In the genomic region with DNA sequence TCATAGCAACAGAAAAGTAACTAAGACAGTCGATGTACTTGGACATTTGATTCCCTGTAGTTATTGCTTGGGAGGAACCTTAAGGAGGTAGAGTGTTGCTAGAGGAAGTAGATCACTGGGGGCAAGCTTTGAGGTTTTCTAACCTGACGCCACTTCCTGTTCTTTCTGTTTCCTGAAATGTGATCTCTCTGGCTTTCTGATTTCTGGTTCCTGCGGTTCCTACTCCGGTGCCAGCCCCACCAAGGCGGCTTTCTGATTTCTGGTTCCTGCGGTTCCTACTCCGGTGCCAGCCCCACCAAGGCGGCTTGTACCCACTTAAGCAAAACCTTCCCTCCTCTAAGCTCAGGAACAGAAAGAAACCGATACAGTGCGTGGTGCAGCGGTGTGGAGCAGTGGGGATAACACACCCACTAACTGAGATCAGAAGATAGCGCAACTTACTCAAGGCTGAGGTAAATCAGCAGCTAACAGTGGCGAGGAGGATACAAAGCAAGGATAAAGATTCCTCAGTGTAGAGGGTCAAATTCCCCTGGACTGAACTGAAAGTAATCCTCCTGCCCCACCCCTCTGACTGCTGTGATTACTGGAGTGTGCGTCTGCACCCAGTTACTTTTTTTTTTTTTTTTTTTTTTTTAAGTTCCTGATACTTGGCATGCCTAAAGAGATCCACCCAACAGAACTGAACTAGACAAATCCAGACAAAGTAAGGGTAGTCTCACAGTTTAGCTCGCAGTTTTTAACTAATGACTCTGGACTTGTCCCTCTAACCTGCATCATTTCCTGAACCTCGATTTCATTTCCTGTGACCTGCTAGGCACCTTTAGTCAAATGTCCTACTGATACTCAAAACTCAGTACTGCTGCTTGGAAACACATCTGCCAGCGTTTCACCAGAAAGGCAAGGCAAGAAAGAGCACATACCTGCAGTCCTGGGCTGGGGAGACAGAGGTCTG, we compare ENCODE assay signal across 14 mouse cellular contexts. TPM values are rescaled to one million over a fixed set of nuclear protein-coding genes. Genes with fewer than 3 reads are reported as not detected.
DNase-seq lines count a peak whose midpoint lies in the region; ATAC-seq and TF ChIP-seq lines count a peak whose summit lies in the region.
"Had no signal": no experiment of that assay in that cellular context is flagged by ENCODE, and none has a peak within 500 bp of the region (broad histone marks: within the 10 kb centered on the region; RNA-seq: fewer than 3 reads in every experiment).

No protein-coding gene starts in this region.

- H3K9ac ChIP-seq in ES-Bruce4 (ENCODE audit: low read depth, poor library complexity, severe bottlenecking), result peak overlapping the region; percentile 48
- H3K9ac ChIP-seq in neural tube, embryonic 15.5 days (replicated peaks), result no peak overlapping the region
- H3K9ac ChIP-seq in heart, adult 2 months (ENCODE audit: low read depth, low read length), result no peak overlapping the region

- H3K4me3 ChIP-seq in lung, adult 2 months (replicated peaks; ENCODE audit: extremely low read depth, low read depth, low read length), result peak overlapping the region; percentile 58
- H3K4me3 ChIP-seq in ES-Bruce4 (ENCODE audit: low read depth, low read length), result peak overlapping the region; percentile 76
- no peak overlapping the region for H3K4me3 ChIP-seq in neural tube, embryonic 15.5 days (replicated peaks)
- H3K4me3 ChIP-seq in heart, adult 2 months, result no peak overlapping the region
- H3K4me3 ChIP-seq: limb, embryonic 10.5 days; midbrain, embryonic 10.5 days had no signal

- no peak for TF ChIP-seq EP300 in ES-Bruce4 (IDR thresholded peaks at IDR 0.05; ENCODE audit: insufficient read depth, low read depth, low read length)
- TF ChIP-seq EP300 in heart, adult 2 months (IDR thresholded peaks at IDR 0.05; ENCODE audit: insufficient read depth, low read depth, low read length), result no peak

- H3K4me2 ChIP-seq in neural tube, embryonic 15.5 days, result no peak overlapping the region

- DNase-seq in lung, adult 2 months, result no peak
- no peak for DNase-seq in lung, postnatal 14 days
- peak; percentile 79 for DNase-seq in induced T-regulatory cell, adult 2 months (ENCODE audit: low read depth)
- DNase-seq in heart, adult 2 months, result no peak
- no peak for DNase-seq in heart, adult 18-20 months
- DNase-seq: kidney, postnatal 14 days had no signal

- no peaks in the 10 kb centered on the region for H3K27me3 ChIP-seq in ES-Bruce4 (ENCODE audit: control insufficient read depth, insufficient read depth, low read length, poor library complexity, severe bottlenecking)
- no peaks in the 10 kb centered on the region for H3K27me3 ChIP-seq in neural tube, embryonic 15.5 days (replicated peaks)
- H3K27me3 ChIP-seq in heart, adult 2 months (ENCODE audit: control insufficient read depth, insufficient read depth, low read length), result no peaks in the 10 kb centered on the region

- H3K79me2 ChIP-seq in heart, adult 2 months (replicated peaks; ENCODE audit: control insufficient read depth, insufficient read depth, low read length), result no peaks in the 10 kb centered on the region

- no peaks in the 10 kb centered on the region for H3K4me1 ChIP-seq in lung, adult 2 months (ENCODE audit: control insufficient read depth, insufficient read depth, low read length)
- H3K4me1 ChIP-seq in ES-Bruce4 (ENCODE audit: control insufficient read depth, insufficient read depth, low read length), result peaks cover 5% of the 10 kb centered on the region
- peaks cover 5% of the 10 kb centered on the region; the same call in 1 of the 2 replicates for H3K4me1 ChIP-seq in neural tube, embryonic 15.5 days
- no peaks in the 10 kb centered on the region; the same call in 1 of the 2 replicates for H3K4me1 ChIP-seq in heart, adult 2 months (ENCODE audit: control insufficient read depth, insufficient read depth, low read length)
- H3K4me1 ChIP-seq: midbrain, embryonic 10.5 days had no signal

- TF ChIP-seq POLR2A in lung, adult 2 months (IDR thresholded peaks at IDR 0.05; ENCODE audit: borderline replicate concordance, extremely low read depth, low read depth, low read length), result no peak
- TF ChIP-seq POLR2A in ES-Bruce4 (IDR thresholded peaks at IDR 0.05; ENCODE audit: insufficient read depth, low read length), result no peak
- no peak for TF ChIP-seq POLR2A in heart, adult 2 months (IDR thresholded peaks at IDR 0.05; ENCODE audit: insufficient read depth, low read depth, low read length)

- H3K36me3 ChIP-seq in ES-Bruce4 (ENCODE audit: control insufficient read depth, insufficient read depth, low read length, poor library complexity, severe bottlenecking), result no peaks in the 10 kb centered on the region
- H3K36me3 ChIP-seq in neural tube, embryonic 15.5 days, result no peaks in the 10 kb centered on the region
- H3K36me3 ChIP-seq in heart, adult 2 months (ENCODE audit: control insufficient read depth, insufficient read depth, low read length), result no peaks in the 10 kb centered on the region
- H3K36me3 ChIP-seq: limb, embryonic 10.5 days; midbrain, embryonic 10.5 days had no signal

- WGBS in lung, adult 2 months, result 75% methylated on average over 17 of the region's 17 CpGs
- WGBS in neural tube, embryonic 15.5 days, result 91% methylated on average over 17 of the region's 17 CpGs
- WGBS in heart, adult 2 months, result 80% methylated on average over 17 of the region's 17 CpGs

- H3K27ac ChIP-seq in ES-Bruce4 (ENCODE audit: insufficient read depth, low read length), result peak overlapping the region; percentile 98
- H3K27ac ChIP-seq in neural tube, embryonic 15.5 days (replicated peaks), result no peak overlapping the region
- no peak overlapping the region for H3K27ac ChIP-seq in heart, adult 2 months
- H3K27ac ChIP-seq: limb, embryonic 10.5 days; midbrain, embryonic 10.5 days had no signal

- intact Hi-C loops in heart, adult 2 months (cut with DNase I), result no loop called here

- no peak for TF ChIP-seq CTCF in lung, adult 2 months (IDR thresholded peaks at IDR 0.05; ENCODE audit: insufficient read depth, low read length)
- TF ChIP-seq CTCF in ES-Bruce4 (IDR thresholded peaks at IDR 0.05; ENCODE audit: low read depth, low read length), result no peak
- no peak for TF ChIP-seq CTCF in heart, adult 2 months (IDR thresholded peaks at IDR 0.05)

- ATAC-seq in monocyte, adult 5-6 weeks (replicated peaks; ENCODE audit: insufficient number of reproducible peaks, low FRiP score, low TSS enrichment, poor library complexity, severe bottlenecking), result peak; percentile 84
- no peak for ATAC-seq in neural tube, embryonic 15.5 days (ENCODE audit: low FRiP score)

- H3K9me3 ChIP-seq in ES-Bruce4 (replicated peaks; ENCODE audit: control insufficient read depth, insufficient read depth, low read length, poor library complexity, severe bottlenecking), result no peaks in the 10 kb centered on the region
- H3K9me3 ChIP-seq in neural tube, embryonic 15.5 days (replicated peaks), result no peaks in the 10 kb centered on the region
- H3K9me3 ChIP-seq: limb, embryonic 10.5 days; midbrain, embryonic 10.5 days had no signal

RNA-seq across cellular contexts. Expression of gene Gm33543, which starts 37.5 kb away (rescaled TPM):
- polyA plus RNA-seq in lung, adult 2 months (2012; rRNA removed), result 0.15 TPM in 1 of 2 replicates, not detected in the other
- polyA plus RNA-seq in ES-Bruce4 (2011; ENCODE audit: insufficient read depth, insufficient read length, low read depth, missing spikeins), result not detected in 2 replicates
- total RNA-seq in monocyte, adult 5-6 weeks (2017), result not detected in 3 replicates
- polyA plus RNA-seq in neural tube, embryonic 15.5 days (2015; fragmentation: Nextera tagmentation; extraction: Ambion mirVana), result not detected in 2 replicates
- 1 to 10 TPM; 4.1 to 4.7 TPM for total RNA-seq in heart, adult 2 months (2021)
- 2.1 and 6.6 TPM in 2 replicates for polyA plus RNA-seq in heart, adult 2 months (2012; rRNA removed)
- 1 to 10 TPM; 1.8 to 5.9 TPM for total RNA-seq in heart, adult 18-20 months (2021)
- polyA plus RNA-seq: brain, embryonic 14.5 days; embryonic facial prominence, embryonic 11.5 days; frontal cortex, adult 2 months; limb, embryonic 10.5 days; midbrain, embryonic 10.5 days had no signal

Comparison
In these comparisons a context has a peak if more than half of its experiments do, and no peak if none do; other contexts are left out.
1. H3K4me3 ChIP-seq: peak in lung, adult 2 months (single experiment) and ES-Bruce4 (single experiment); none in neural tube, embryonic 15.5 days (single experiment) and heart, adult 2 months (single experiment).